Mouse (Mus musculus) right cerebral cortex, adult 2 months (tissue): ENCODE measurements around the gene Pglyrp4.
"Not testable (repeated sequence)": the region's sequence is repeated elsewhere in the genome, so short reads cannot be mapped to it uniquely, and the experiment has no call there.

Experiments used
- DNase-seq, 2 experiments: peaks; one replicate each; pipeline ENCODE4 v3.0.0; 2021 to 2022; ENCODE audit warnings: low spot score in 2 of 2

Gene Pglyrp4

DNA sequence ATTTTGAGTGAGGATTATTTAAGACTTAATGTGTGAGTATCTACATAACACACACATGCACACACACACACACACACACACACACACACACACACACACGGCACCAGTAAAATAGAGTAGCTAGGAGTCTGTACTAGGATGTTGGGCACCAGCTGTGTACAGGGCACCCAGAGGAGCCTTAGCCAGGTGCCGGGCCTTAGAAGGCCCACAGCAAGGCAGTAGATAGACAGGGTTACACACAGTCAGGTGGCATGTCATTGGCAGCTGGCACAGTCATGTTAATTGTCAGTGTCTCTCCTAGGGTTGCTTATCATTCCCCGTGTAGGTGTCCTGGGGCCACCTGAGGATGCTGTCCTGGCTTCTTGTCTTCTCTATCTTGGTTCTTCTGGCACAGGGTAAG, at the start of gene Pglyrp4:
TSS of gene Pglyrp4 (plus strand) at position 301 of the 400 bp plus-strand sequence.
- DNase-seq, result no peak

GRCm38 (mm10) chr3:90678656-90679055, 48.0 kb upstream of the Pglyrp4 start:
- DNase-seq, result no peak

GRCm38 (mm10) chr3:90683929-90684328, 42.8 kb upstream of the Pglyrp4 start:
- DNase-seq, result no peak

GRCm38 (mm10) chr3:90686835-90687234, 39.9 kb upstream of the Pglyrp4 start:
- DNase-seq, result no peak

GRCm38 (mm10) chr3:90693496-90693895, 33.2 kb upstream of the Pglyrp4 start:
- no peak for DNase-seq

DNA sequence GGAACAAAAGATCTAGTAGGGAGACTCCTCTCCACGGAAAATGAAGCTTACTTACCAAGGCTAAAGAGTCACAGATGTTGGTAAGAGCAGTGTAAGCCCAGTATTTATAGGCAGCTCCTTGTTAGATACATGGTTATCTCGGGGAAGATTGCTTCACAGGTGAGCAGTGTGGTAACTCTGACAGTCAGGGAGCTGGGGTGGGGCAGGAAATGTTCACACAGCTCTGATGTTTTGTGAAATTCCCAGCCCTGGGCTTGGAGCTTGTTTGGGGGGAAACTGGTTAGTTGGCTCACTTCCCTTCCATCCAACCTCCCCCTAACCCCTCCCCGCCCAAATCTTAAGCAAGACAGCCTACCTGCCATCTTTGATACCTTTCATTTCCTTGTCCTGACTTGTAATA, 31.1 kb upstream of the Pglyrp4 start, which contains the start of gene S100a9:
TSS of gene S100a9 (minus strand) at position 109 of the 400 bp plus-strand sequence.
- no peak for DNase-seq

- DNase-seq, result no peak
These were observed 24.5 kb upstream of the Pglyrp4 start for GRCm38 (mm10) chr3:90702244-90702643.

DNA sequence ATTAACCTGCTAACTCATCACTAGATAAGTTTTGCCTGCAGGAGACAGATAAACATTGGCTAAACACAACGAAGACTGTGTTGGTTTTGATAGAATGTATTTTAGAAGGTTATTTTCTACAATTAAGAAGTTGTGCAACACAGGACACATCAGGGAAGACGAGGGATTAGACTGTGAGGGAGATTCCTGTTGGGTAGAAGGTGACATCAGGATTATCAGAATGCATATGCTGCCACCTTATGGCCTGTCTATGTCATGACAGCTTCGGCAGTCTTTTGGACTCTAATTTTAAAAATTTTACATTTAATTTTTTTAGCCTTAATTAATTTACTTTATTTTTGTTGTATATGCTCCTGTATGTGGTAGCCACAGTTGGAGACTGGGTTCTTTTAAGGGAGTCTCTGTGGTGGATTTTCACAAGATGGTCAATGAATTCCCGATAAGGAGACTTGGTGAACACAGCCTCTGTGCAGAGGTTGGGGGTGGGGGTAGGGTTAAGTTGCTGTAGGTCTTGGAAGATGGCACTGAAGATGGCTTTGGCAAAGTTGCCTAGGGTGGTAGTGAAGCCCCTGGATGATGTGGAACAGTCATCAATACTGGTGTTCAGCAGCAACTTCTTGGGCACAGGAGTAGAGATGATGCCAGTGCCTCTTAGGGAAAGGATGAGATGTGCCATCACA, 18.0 kb upstream of the Pglyrp4 start:
- peak; percentile 20 to 42 for DNase-seq

- peak; percentile 90 to 92 for DNase-seq
These were observed 16.9 kb upstream of the Pglyrp4 start for GRCm38 (mm10) chr3:90709591-90710460.

DNA sequence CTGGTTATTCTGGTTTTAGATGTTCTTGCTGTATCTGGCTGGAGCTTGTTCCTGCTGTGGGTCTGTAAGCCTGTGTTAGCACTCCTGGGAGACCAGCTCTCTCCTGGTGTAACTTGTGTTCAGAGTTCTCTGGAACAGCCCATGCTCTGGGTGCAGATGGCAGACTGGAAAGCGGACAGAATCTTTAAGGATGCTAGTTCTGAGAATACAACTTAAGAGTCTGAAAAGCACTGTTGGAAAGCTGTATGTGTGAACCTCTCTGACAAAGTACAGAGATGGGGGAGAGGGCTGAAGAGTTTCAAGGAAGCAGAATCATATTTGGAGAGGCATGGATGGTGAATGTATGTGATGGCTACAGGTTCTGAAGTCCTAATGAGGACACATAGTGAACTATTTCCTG, 23.0 kb downstream of the Pglyrp4 start:
- no peak for DNase-seq

DNA sequence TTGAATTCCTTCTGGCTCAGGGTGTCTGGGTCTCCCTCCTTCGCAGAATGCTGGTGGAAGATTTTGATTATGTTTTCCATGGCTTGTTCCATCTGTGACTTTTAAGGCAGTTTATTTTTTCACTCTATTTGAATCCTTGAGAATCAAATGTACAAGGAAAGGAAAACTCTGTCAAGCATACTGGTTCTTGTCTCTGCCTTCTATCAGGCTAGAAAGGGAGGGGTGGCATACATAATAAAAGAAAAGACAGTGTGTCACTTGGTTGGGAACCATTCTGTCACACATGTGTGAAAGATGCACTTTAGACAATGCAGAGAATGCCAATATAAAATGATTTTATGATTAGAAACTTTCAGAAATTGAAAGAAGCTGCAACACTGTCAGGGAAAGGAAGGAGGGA, 51.1 kb downstream of the Pglyrp4 start, which contains the start of gene Gm5849:
TSS of gene Gm5849 (minus strand) at position 101 of the 400 bp plus-strand sequence.
- not testable (repeated sequence) for DNase-seq
